Mouse (Mus musculus) granulocyte monocyte progenitor cell, adult 5-6 weeks (primary cell): ENCODE results near the gene Obp2b. TPM values are rescaled to one million over a fixed set of nuclear protein-coding genes. Genes with fewer than 3 reads are reported as not detected.

Experiments used
- ATAC-seq: replicated peaks from 2 replicates; pipeline ENCODE4 v1.8.0; 2016; ENCODE audit warnings: mild to moderate bottlenecking, moderate TSS enrichment, inconsistent platforms; ENCODE audit not compliant: poor library complexity, severe bottlenecking
- total RNA-seq, 2 experiments: library from RNA; stranded (forward) in 1 of 2; stranded (reverse) in 1 of 2; fragments of 200-712, 200-1000 nt in 1 of 2; fragments of >200 nt in 1 of 2; fragmentation: Nextera tagmentation in 1 of 2; gene quantifications; 2 replicates each; pipeline ENCODE4 v1.2.3; 2014 to 2017

Gene Obp2b
- total RNA-seq, 2 experiments from 2014 or later, result not detected

DNA sequence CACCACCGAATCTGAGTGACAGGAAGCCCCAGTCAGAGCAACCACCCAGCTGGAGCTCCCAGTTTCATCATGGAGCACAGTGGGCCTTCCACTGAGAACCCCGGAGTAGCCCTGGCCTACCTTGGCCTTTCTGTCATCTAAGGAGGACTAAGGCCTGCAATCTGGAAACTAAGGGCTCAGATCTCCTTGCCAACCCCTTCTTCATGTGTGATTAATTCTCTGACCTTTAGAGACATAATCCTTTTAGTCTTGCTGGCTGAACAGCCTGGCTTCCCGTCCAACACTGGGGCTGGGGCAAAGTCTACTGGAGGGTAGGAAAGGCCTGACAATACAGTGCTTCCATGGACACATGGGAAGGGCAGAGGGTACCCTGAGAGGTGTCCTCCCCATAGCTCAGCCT lies 39.2 kb downstream of the Obp2b start:
- ATAC-seq, result no peak

DNA sequence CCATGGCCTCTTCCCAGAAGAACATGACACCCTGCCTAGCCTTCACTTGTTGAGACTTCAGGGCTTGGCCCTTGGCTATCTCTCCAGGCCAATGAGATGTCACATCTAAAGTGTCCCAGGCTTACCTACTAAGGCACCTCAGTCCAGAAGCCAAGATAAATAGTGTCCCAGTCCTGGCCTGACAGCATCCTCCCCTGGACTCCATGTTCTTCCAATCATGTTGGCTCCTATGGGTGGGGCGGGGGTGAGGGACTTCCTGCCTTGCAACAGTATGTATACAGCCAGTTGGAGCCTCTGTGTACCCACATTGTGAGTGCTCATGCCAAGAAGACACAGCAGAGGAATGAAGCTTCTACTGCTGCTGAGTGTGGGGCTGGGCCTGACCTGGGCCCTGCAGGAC lies 39.9 kb downstream of the Obp2b start, which contains the start of gene Lcn11:
Lcn11 (plus strand) TSS at position 301 of the 400 bp plus-strand sequence.
- no peak for ATAC-seq

DNA sequence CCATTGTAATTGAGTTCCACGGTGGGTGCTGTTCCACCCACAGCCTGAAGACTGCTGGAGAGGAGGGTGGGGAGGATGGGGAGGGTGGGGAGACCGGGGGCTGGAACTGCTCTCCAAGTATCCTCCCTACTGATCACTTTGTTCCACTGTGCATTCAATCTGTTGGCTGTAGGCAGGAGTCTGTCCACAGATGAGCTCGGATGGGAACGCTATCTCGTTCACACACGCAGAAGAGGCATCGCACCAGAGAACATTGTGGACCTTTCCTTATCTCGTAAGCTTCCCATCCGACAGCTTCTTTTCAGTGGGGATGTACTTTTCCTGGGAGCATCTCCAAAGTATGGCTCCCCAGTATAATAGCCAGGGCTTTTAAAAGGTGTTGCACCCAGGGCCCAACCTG lies 42.3 kb downstream of the Obp2b start:
- ATAC-seq, result no peak

DNA sequence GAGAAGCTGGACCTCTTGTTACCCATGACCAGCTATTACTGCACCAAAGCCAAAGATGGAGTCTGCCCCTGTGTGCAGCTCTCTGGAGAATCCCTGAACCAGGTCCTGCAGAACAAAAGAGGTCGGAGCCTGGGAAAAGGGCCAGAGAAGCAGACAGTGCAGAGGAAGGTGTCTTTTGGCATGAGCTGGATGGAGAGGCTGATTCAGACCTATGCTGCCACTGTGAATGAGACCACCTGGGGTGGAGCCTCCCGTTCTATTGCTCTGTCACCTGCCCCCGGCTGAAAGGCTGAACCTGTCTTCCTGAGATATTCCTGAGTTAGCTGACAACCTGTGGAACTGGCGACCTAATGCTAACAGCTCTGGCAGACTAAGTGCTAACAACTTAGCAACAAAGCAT lies 44.1 kb downstream of the Obp2b start:
- ATAC-seq, result no peak

DNA sequence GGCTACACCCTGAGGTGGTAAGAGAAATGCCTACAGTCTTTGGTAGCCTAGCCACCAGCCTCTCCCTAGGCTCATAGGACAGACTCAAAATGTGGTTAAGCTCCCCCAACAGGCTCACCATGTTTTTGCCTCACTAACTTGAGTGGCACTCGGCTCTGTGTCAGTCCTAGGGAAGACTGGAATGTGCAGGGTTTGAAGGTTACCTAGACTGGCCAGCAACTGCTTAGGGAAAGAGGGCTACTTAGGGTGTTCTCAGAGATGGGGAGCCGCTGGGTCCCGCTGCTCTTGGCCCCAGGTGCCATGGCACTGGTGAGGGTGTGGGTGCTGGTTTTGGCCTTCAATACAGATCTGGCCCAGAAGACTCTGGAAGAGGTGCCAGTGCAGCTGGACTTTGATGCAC lies 45.1 kb downstream of the Obp2b start, which contains the start of gene Gm13539:
Gm13539 (plus strand) TSS at position 301 of the 400 bp plus-strand sequence.
- ATAC-seq, result no peak

DNA sequence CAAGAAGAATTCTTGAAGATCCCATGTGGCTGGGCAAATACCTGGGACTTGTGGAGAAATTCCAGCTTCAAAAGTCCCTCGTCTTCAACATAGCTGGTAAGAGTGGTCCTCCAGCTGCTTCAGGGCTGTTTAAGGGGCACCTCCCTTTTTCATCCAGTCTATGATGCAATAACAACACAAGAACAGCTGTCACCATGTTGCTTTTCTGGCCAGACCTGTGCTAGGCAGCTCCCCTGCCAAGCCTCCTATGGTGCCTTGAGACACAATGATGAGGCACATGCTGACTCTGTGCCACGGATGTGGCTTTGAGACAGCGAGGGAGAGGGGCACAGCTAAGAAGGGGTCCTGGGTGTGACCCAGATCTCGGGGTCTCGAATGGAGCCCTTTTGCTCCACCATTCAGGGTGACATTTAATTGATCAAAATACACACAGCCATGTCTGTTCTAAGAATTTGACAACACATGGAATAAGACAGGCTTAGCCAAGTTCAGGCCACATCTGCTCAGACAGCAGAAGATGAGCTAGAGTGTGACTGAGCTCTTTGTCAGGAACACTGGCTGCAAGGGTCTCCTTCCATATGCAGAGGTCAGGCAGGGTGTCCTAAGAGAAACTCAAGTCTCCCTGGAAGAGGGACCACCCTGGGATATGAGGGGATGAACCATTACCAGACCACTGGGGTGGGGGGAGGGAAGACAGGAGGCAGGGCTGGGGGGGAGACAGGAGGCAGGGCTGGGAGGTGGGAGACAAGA lies 48.9 kb downstream of the Obp2b start:
- no peak for ATAC-seq

DNA sequence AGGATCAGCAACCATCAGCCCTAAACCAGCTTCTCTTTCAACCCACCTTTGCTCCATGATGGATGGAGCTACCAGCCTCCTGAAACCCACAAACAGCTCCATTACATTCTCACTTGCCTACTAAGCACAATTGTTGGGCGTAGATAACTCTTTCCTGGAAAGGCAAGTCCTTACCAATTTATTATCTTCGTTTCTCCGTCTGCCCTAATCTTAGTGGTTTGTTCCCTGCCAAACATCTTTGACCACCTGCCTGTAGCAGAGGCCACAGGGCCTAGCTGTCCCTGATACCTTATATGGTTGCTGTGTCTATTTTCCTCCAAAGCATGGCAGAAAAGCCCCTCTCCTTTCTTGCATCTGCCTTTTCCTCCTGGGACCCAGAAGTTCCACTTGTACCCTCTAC lies 52.3 kb downstream of the Obp2b start:
- no peak for ATAC-seq

Other genes starting within 250 kb of the Obp2b start
- gene Lcn12, start 243.1 kb upstream of the Obp2b start, total RNA-seq (2014; fragmentation: Nextera tagmentation), result not detected in 2 replicates
- not detected in 2 replicates for gene Lcn12, start 243.1 kb upstream of the Obp2b start, total RNA-seq (2017)
- gene Fbxw5, start 236.3 kb upstream of the Obp2b start, total RNA-seq (2014; fragmentation: Nextera tagmentation), result 30.4 and 55.0 TPM in 2 replicates
- gene Fbxw5, start 236.3 kb upstream of the Obp2b start, total RNA-seq (2017), result 23.9 and 31.4 TPM in 2 replicates
- gene C8g, start 235.3 kb upstream of the Obp2b start, total RNA-seq (2014; fragmentation: Nextera tagmentation), result 6.0 TPM in 1 of 2 replicates, not detected in the other
- 1.5 and 1.6 TPM in 2 replicates for gene C8g, start 235.3 kb upstream of the Obp2b start, total RNA-seq (2017)
- 17.3 and 18.2 TPM in 2 replicates for gene Traf2, start 190.1 kb upstream of the Obp2b start, total RNA-seq (2014; fragmentation: Nextera tagmentation)
- gene Traf2, start 190.1 kb upstream of the Obp2b start, total RNA-seq (2017), result 13.9 and 15.9 TPM in 2 replicates
- 134 and 171 TPM in 2 replicates for gene Edf1, start 179.2 kb upstream of the Obp2b start, total RNA-seq (2014; fragmentation: Nextera tagmentation)
- gene Edf1, start 179.2 kb upstream of the Obp2b start, total RNA-seq (2017), result 96.1 and 107 TPM in 2 replicates
- 1.5 and 3.4 TPM in 2 replicates for gene Mamdc4, start 162.2 kb upstream of the Obp2b start, total RNA-seq (2014; fragmentation: Nextera tagmentation)
- 1.2 and 66.7 TPM in 2 replicates for gene Mamdc4, start 162.2 kb upstream of the Obp2b start, total RNA-seq (2017)
- gene Phpt1, start 161.8 kb upstream of the Obp2b start, total RNA-seq (2014; fragmentation: Nextera tagmentation), result 62.5 and 89.4 TPM in 2 replicates
- gene Phpt1, start 161.8 kb upstream of the Obp2b start, total RNA-seq (2017), result 5.9 and 46.2 TPM in 2 replicates
- gene Ajm1, start 155.3 kb upstream of the Obp2b start, total RNA-seq (2014; fragmentation: Nextera tagmentation), result not detected in 2 replicates
- gene Ajm1, start 155.3 kb upstream of the Obp2b start, total RNA-seq (2017), result 0.39 TPM in 1 of 2 replicates, not detected in the other
- 63.1 and 75.4 TPM in 2 replicates for gene Rabl6, start 128.5 kb upstream of the Obp2b start, total RNA-seq (2014; fragmentation: Nextera tagmentation)
- 61.3 and 71.0 TPM in 2 replicates for gene Rabl6, start 128.5 kb upstream of the Obp2b start, total RNA-seq (2017)
- not detected in 2 replicates for gene Ccdc183, start 119.3 kb upstream of the Obp2b start, total RNA-seq (2014; fragmentation: Nextera tagmentation)
- not detected in 2 replicates for gene Ccdc183, start 119.3 kb upstream of the Obp2b start, total RNA-seq (2017)
- 11.4 and 27.3 TPM in 2 replicates for gene Tmem141, start 115.0 kb upstream of the Obp2b start, total RNA-seq (2014; fragmentation: Nextera tagmentation)
- gene Tmem141, start 115.0 kb upstream of the Obp2b start, total RNA-seq (2017), result 25.0 and 31.5 TPM in 2 replicates
- not detected in 2 replicates for gene Fcna, start 109.0 kb upstream of the Obp2b start, total RNA-seq (2014; fragmentation: Nextera tagmentation)
- 2.0 TPM in 1 of 2 replicates, not detected in the other for gene Fcna, start 109.0 kb upstream of the Obp2b start, total RNA-seq (2017)
- gene Lcn8, start 83.9 kb upstream of the Obp2b start, total RNA-seq (2014; fragmentation: Nextera tagmentation), result not detected in 2 replicates
- gene Lcn8, start 83.9 kb upstream of the Obp2b start, total RNA-seq (2017), result not detected in 2 replicates
- gene Lcn5, start 79.1 kb upstream of the Obp2b start, total RNA-seq (2014; fragmentation: Nextera tagmentation), result not detected in 2 replicates
- not detected in 2 replicates for gene Lcn5, start 79.1 kb upstream of the Obp2b start, total RNA-seq (2017)
- gene Lcn6, start 60.2 kb upstream of the Obp2b start, total RNA-seq (2014; fragmentation: Nextera tagmentation), result not detected in 2 replicates
- gene Lcn6, start 60.2 kb upstream of the Obp2b start, total RNA-seq (2017), result not detected in 2 replicates
- gene Lcn10, start 54.3 kb upstream of the Obp2b start, total RNA-seq (2014; fragmentation: Nextera tagmentation), result not detected in 2 replicates
- gene Lcn10, start 54.3 kb upstream of the Obp2b start, total RNA-seq (2017), result not detected in 2 replicates
- not detected in 2 replicates for gene Obp2a, start 37.0 kb upstream of the Obp2b start, total RNA-seq (2014; fragmentation: Nextera tagmentation)
- gene Obp2a, start 37.0 kb upstream of the Obp2b start, total RNA-seq (2017), result not detected in 2 replicates
- 12.2 and 20.9 TPM in 2 replicates for gene Bmyc, start 30.3 kb upstream of the Obp2b start, total RNA-seq (2014; fragmentation: Nextera tagmentation)
- 4.9 and 9.2 TPM in 2 replicates for gene Bmyc, start 30.3 kb upstream of the Obp2b start, total RNA-seq (2017)
- not detected in 2 replicates for gene Lcn3, start 28.6 kb downstream of the Obp2b start, total RNA-seq (2014; fragmentation: Nextera tagmentation)
- gene Lcn3, start 28.6 kb downstream of the Obp2b start, total RNA-seq (2017), result not detected in 2 replicates
- gene Lcn11, start 40.0 kb downstream of the Obp2b start, total RNA-seq (2014; fragmentation: Nextera tagmentation), result not detected in 2 replicates
- gene Lcn11, start 40.0 kb downstream of the Obp2b start, total RNA-seq (2017), result not detected in 2 replicates
- not detected in 2 replicates for gene Gm13539, start 45.2 kb downstream of the Obp2b start, total RNA-seq (2014; fragmentation: Nextera tagmentation)
- gene Gm13539, start 45.2 kb downstream of the Obp2b start, total RNA-seq (2017), result not detected in 2 replicates
- not detected in 2 replicates for gene Glt6d1, start 78.8 kb downstream of the Obp2b start, total RNA-seq (2014; fragmentation: Nextera tagmentation)
- not detected in 2 replicates for gene Glt6d1, start 78.8 kb downstream of the Obp2b start, total RNA-seq (2017)
- not detected in 2 replicates for gene Lcn9, start 86.1 kb downstream of the Obp2b start, total RNA-seq (2014; fragmentation: Nextera tagmentation)
- not detected in 2 replicates for gene Lcn9, start 86.1 kb downstream of the Obp2b start, total RNA-seq (2017)
- gene Sohlh1, start 110.2 kb downstream of the Obp2b start, total RNA-seq (2014; fragmentation: Nextera tagmentation), result not detected in 2 replicates
- gene Sohlh1, start 110.2 kb downstream of the Obp2b start, total RNA-seq (2017), result not detected in 2 replicates
- not detected in 2 replicates for gene Kcnt1, start 126.7 kb downstream of the Obp2b start, total RNA-seq (2014; fragmentation: Nextera tagmentation)
- gene Kcnt1, start 126.7 kb downstream of the Obp2b start, total RNA-seq (2017), result not detected in 2 replicates
- gene Camsap1, start 246.3 kb downstream of the Obp2b start, total RNA-seq (2014; fragmentation: Nextera tagmentation), result 14.8 and 21.9 TPM in 2 replicates
- 8.3 and 12.9 TPM in 2 replicates for gene Camsap1, start 246.3 kb downstream of the Obp2b start, total RNA-seq (2017)